Mouse (Mus musculus): ENCODE data around the gene Gars. TPM values are rescaled to one million over a fixed set of nuclear protein-coding genes. Genes with fewer than 3 reads are reported as not detected.

Gars gene
- polyA plus RNA-seq, 1 experiment = 40.1 TPM

- H3K4me1 ChIP-seq (replicated peaks; ENCODE audit: control insufficient read depth, insufficient read depth, low read length) = no peaks in the 10 kb centered on the region
- no peak for DNase-seq
- H3K27ac ChIP-seq (ENCODE audit: control insufficient read depth, insufficient read depth, low read length) = no peak overlapping the region
- H3K4me3 ChIP-seq (ENCODE audit: control insufficient read depth, insufficient read depth, low read length) = no peak overlapping the region
- H3K27me3 ChIP-seq (ENCODE audit: control insufficient read depth, insufficient read depth, low read length) = no peaks in the 10 kb centered on the region
- H3K36me3 ChIP-seq (ENCODE audit: control insufficient read depth, insufficient read depth, low read length) = no peaks in the 10 kb centered on the region
- TF ChIP-seq CTCF (IDR thresholded peaks at IDR 0.05; ENCODE audit: borderline replicate concordance, control insufficient read depth, extremely low read depth, insufficient read depth, low read length, poor library complexity) (no peak), POLR2A (IDR thresholded peaks at IDR 0.05; ENCODE audit: control insufficient read depth, extremely low read depth, insufficient read depth, low read length, poor library complexity) (no peak)
Measured at GRCm38 (mm10) chr6:55128391-55128790, 90.6 kb downstream of the Gars start.

Other genes with a start within 250 kb of the Gars start
- gene Znrf2, start 221.1 kb upstream of the Gars start, polyA plus RNA-seq (2012; rRNA removed) = 17.5 and 20.9 TPM in 2 replicates
- 13.5 and 18.3 TPM in 2 replicates for gene Nod1, start 65.4 kb upstream of the Gars start, polyA plus RNA-seq (2012; rRNA removed)
- gene Ggct, start 45.1 kb upstream of the Gars start, polyA plus RNA-seq (2012; rRNA removed) = 1.2 and 1.8 TPM in 2 replicates
- 0.36 and 3.1 TPM in 2 replicates for gene Crhr2, start 95.0 kb downstream of the Gars start, polyA plus RNA-seq (2012; rRNA removed)
- 3.3 and 20.8 TPM in 2 replicates for gene Inmt, start 137.0 kb downstream of the Gars start, polyA plus RNA-seq (2012; rRNA removed)
- 9.0 and 9.2 TPM in 2 replicates for gene Mindy4, start 165.4 kb downstream of the Gars start, polyA plus RNA-seq (2012; rRNA removed)